ENCODE assay signal across 8 mouse cellular contexts in genomic region chr14:121059266-121059665, GRCm38 (mm10). TPM values are rescaled to one million over a fixed set of nuclear protein-coding genes. Genes with fewer than 3 reads are reported as not detected.
DNase-seq lines count a peak whose midpoint lies in the region; ATAC-seq and TF ChIP-seq lines count a peak whose summit lies in the region.

No protein-coding gene starts in this region.

- no peak for TF ChIP-seq POLR2A in limb, embryonic 14.5 days (IDR thresholded peaks at IDR 0.05; ENCODE audit: borderline replicate concordance, extremely low read depth, insufficient read depth, insufficient read length)

- H3K36me3 ChIP-seq in neural tube, embryonic 15.5 days: no peaks in the 10 kb centered on the region
- H3K36me3 ChIP-seq in embryonic facial prominence, embryonic 13.5 days: 0 out of 2 replicates have a peak, but pooled peaks cover 5% of the 10 kb centered on the region
- no peaks in the 10 kb centered on the region for H3K36me3 ChIP-seq in limb, embryonic 14.5 days (ENCODE audit: control insufficient read depth, insufficient read depth, low read length)

- no peaks in the 10 kb centered on the region for H3K9me3 ChIP-seq in neural tube, embryonic 15.5 days (replicated peaks)
- H3K9me3 ChIP-seq in embryonic facial prominence, embryonic 13.5 days: no peaks in the 10 kb centered on the region
- H3K9me3 ChIP-seq in limb, embryonic 14.5 days (ENCODE audit: control insufficient read depth, low read length): no peaks in the 10 kb centered on the region

- no peak overlapping the region for H3K4me2 ChIP-seq in neural tube, embryonic 15.5 days
- H3K4me2 ChIP-seq in embryonic facial prominence, embryonic 13.5 days: no peak overlapping the region
- H3K4me2 ChIP-seq in limb, embryonic 14.5 days (replicated peaks; ENCODE audit: low read depth, low read length, severe bottlenecking): no peak overlapping the region

- DNase-seq in neural tube, embryonic 10.5 days (ENCODE audit: extremely low spot score, low spot score): peak; percentile 44
- DNase-seq in heart, postnatal 10 days: peak; percentile 81 to 84
- DNase-seq in limb, embryonic 14.5 days (ENCODE audit: low spot score): peak; percentile 55
- DNase-seq in layer of hippocampus, postnatal 14 days (ENCODE audit: low spot score in 2 of 2): no peak
- no peak for DNase-seq in thymus, postnatal 36 days

- H3K4me3 ChIP-seq in neural tube, embryonic 15.5 days (replicated peaks): no peak overlapping the region
- H3K4me3 ChIP-seq in embryonic facial prominence, embryonic 13.5 days: no peak overlapping the region
- H3K4me3 ChIP-seq in limb, embryonic 14.5 days (replicated peaks; ENCODE audit: low read length): no peak overlapping the region

- H3K4me1 ChIP-seq in neural tube, embryonic 15.5 days: peaks cover 50% of the 10 kb centered on the region
- peaks cover 89% of the 10 kb centered on the region for H3K4me1 ChIP-seq in embryonic facial prominence, embryonic 13.5 days
- H3K4me1 ChIP-seq in limb, embryonic 14.5 days (ENCODE audit: control insufficient read depth, insufficient read depth, low read length): peaks cover 71% of the 10 kb centered on the region

- no peak overlapping the region for H3K27ac ChIP-seq in neural tube, embryonic 15.5 days (replicated peaks)
- H3K27ac ChIP-seq in embryonic facial prominence, embryonic 13.5 days: peak overlapping the region; percentile 34; the same call in 1 of the 2 replicates
- H3K27ac ChIP-seq in limb, embryonic 14.5 days (replicated peaks; ENCODE audit: low read depth, low read length): no peak overlapping the region

- no peak for ATAC-seq in neural tube, embryonic 15.5 days (ENCODE audit: low FRiP score)
- ATAC-seq in embryonic facial prominence, embryonic 13.5 days (ENCODE audit: insufficient number of reproducible peaks, insufficient read depth, low FRiP score, low TSS enrichment, low read depth): no peak
- ATAC-seq in limb, embryonic 14.5 days (ENCODE audit: low FRiP score, low read depth): 0 out of 2 replicates have a peak, but pooled peaks have one; percentile 37
- ATAC-seq in megakaryocyte-erythroid progenitor cell, adult 5-6 weeks (replicated peaks; ENCODE audit: low FRiP score, low TSS enrichment, poor library complexity, severe bottlenecking): no peak

- no peak overlapping the region for H3K9ac ChIP-seq in neural tube, embryonic 15.5 days (replicated peaks)
- no peak overlapping the region for H3K9ac ChIP-seq in embryonic facial prominence, embryonic 13.5 days
- no peak overlapping the region for H3K9ac ChIP-seq in limb, embryonic 14.5 days (ENCODE audit: low read depth, low read length, severe bottlenecking)

- intact Hi-C loops in heart, postnatal 10 days (cut with DNase I): loop anchor here (2.0 kb wide), 1 partner anchor 22 kb away; no protein-coding TSS in a partner anchor

- 34% methylated on average over 10 of the region's 10 CpGs for WGBS in neural tube, embryonic 15.5 days
- 33% methylated on average over 10 of the region's 10 CpGs for WGBS in embryonic facial prominence, embryonic 13.5 days
- WGBS in limb, embryonic 14.5 days: 28% methylated on average over 10 of the region's 10 CpGs

- H3K27me3 ChIP-seq in neural tube, embryonic 15.5 days (replicated peaks): no peaks in the 10 kb centered on the region
- no peaks in the 10 kb centered on the region for H3K27me3 ChIP-seq in embryonic facial prominence, embryonic 13.5 days
- no peaks in the 10 kb centered on the region for H3K27me3 ChIP-seq in limb, embryonic 14.5 days (ENCODE audit: control insufficient read depth, insufficient read depth, low read length)

RNA-seq across cellular contexts. Expression of gene Farp1, which starts 24.3 kb away (rescaled TPM):
- polyA plus RNA-seq in neural tube, embryonic 15.5 days (2015; fragmentation: Nextera tagmentation; extraction: Ambion mirVana): 28.1 and 28.5 TPM in 2 replicates
- 38.7 and 39.6 TPM in 2 replicates for polyA plus RNA-seq in embryonic facial prominence, embryonic 13.5 days (2015; fragmentation: Nextera tagmentation; extraction: Ambion mirVana)
- 10 to 100 TPM; 31.1 to 32.8 TPM for total RNA-seq in heart, postnatal 10 days (2021)
- polyA plus RNA-seq in limb, embryonic 14.5 days (2012; rRNA removed): 78.5 and 91.4 TPM in 2 replicates
- 43.3 and 51.4 TPM in 2 replicates for polyA plus RNA-seq in limb, embryonic 14.5 days (2014; fragmentation: Nextera tagmentation; extraction: Ambion mirVana)
- total RNA-seq in layer of hippocampus, postnatal 14 days (2021): 10 to 100 TPM; 88.3 to 92.0 TPM
- 0.20 TPM in 1 of 2 replicates, not detected in the other for total RNA-seq in megakaryocyte-erythroid progenitor cell, adult 5-6 weeks (2014; fragmentation: Nextera tagmentation)
- total RNA-seq in megakaryocyte-erythroid progenitor cell, adult 5-6 weeks (2017): not detected in 2 replicates

Comparison
In these comparisons a context has a peak if more than half of its experiments do, and no peak if none do; other contexts are left out.
1. DNase-seq: peak in neural tube, embryonic 10.5 days (single experiment), heart, postnatal 10 days (2 of 2) and limb, embryonic 14.5 days (single experiment); none in layer of hippocampus, postnatal 14 days (0 of 2) and thymus, postnatal 36 days (0 of 2).
2. RNA of gene Farp1, which starts 24.3 kb away (total RNA-seq): 88.3 to 92.0 TPM in layer of hippocampus, postnatal 14 days and 31.1 to 32.8 TPM in heart, postnatal 10 days; 0.20 TPM in megakaryocyte-erythroid progenitor cell, adult 5-6 weeks; every median in the first group is over 10 times any median in the second.